Mouse (Mus musculus): Measurements from ENCODE around the gene Plagl2. TPM values are rescaled to one million over a fixed set of nuclear protein-coding genes. Genes with fewer than 3 reads are reported as not detected.
A peak's percentile ranks its signal among the peaks of the same experiment; 100 is the strongest.
"Not testable (repeated sequence)": the region's sequence is repeated elsewhere in the genome, so short reads cannot be mapped to it uniquely, and the experiment has no call there.

The Plagl2 gene
- polyA plus RNA-seq, 1 experiment from 2014 or later, result 6.8 TPM

DNA sequence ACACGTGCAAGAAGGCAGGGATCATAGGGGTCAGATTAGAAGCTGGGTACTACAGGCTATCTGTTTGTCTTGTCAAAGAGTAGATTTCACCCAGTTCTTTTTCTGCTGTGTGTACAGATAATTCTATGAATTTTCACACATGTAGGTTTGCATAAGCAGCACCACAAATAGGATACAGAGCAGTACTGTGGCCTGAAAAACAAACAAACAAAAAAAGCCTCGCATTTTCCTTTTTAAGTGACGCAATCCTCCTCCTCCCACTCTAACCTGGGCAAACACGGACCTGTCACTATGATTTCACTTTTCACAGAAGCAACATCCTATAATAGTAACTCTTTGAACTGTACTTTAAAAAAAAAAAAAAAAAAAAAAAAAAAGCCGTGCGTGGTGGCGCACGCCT lies 35.2 kb upstream of the Plagl2 start:
- 83% methylated on average over 8 of the region's 8 CpGs for WGBS
- no peak for TF ChIP-seq CTCF (IDR thresholded peaks at IDR 0.05)
- TF ChIP-seq EP300 (IDR thresholded peaks at IDR 0.05), result no peak
- H3K27me3 ChIP-seq (replicated peaks; ENCODE audit: insufficient read depth, low read length), result no peaks in the 10 kb centered on the region
- ATAC-seq, result no peak
- no peaks in the 10 kb centered on the region for H3K9me3 ChIP-seq (ENCODE audit: low read length)
- H3K4me3 ChIP-seq (ENCODE audit: low read depth, low read length), result no peak overlapping the region
- no peak overlapping the region for H3K9ac ChIP-seq (replicated peaks; ENCODE audit: low read depth)
- no peak overlapping the region for H3K27ac ChIP-seq (ENCODE audit: low read length)
- DNase-seq (ENCODE audit: low spot score), result no peak
- H3K4me2 ChIP-seq (replicated peaks; ENCODE audit: low read depth, low read length), result no peak overlapping the region
- H3K4me1 ChIP-seq (ENCODE audit: insufficient read depth, low read depth, low read length), result no peaks in the 10 kb centered on the region
- no peaks in the 10 kb centered on the region for H3K36me3 ChIP-seq (ENCODE audit: insufficient read depth, low read length)

DNA sequence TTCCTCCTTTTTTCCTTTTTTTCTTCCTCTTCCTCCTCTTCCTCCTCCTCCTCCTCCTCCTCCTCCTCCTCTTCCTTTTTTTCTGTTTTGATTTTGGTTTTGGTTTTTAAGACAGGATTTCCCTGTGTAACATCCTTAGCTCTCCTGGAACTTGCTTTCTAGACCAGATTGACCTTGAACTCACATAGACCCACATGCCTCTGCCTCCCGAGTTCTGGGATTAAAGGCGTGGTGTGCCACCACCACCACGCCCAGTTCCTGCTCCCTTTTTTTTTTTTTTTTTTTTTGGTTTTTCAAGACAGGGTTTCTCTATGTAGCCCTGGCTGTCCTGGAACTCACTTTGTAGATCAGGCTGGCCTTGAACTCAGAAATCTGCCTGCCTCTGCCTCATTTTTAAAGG lies 34.4 kb upstream of the Plagl2 start:
- not testable (repeated sequence) for H3K4me2 ChIP-seq (replicated peaks; ENCODE audit: low read depth, low read length); H3K36me3 ChIP-seq (ENCODE audit: insufficient read depth, low read length); H3K9me3 ChIP-seq (ENCODE audit: low read length); H3K4me3 ChIP-seq (ENCODE audit: low read depth, low read length); H3K9ac ChIP-seq (replicated peaks; ENCODE audit: low read depth); DNase-seq (ENCODE audit: low spot score); ATAC-seq; H3K4me1 ChIP-seq (ENCODE audit: insufficient read depth, low read depth, low read length); H3K27ac ChIP-seq (ENCODE audit: low read length); H3K27me3 ChIP-seq (replicated peaks; ENCODE audit: insufficient read depth, low read length)
- WGBS, result 67% methylated on average over 3 of the region's 3 CpGs

DNA sequence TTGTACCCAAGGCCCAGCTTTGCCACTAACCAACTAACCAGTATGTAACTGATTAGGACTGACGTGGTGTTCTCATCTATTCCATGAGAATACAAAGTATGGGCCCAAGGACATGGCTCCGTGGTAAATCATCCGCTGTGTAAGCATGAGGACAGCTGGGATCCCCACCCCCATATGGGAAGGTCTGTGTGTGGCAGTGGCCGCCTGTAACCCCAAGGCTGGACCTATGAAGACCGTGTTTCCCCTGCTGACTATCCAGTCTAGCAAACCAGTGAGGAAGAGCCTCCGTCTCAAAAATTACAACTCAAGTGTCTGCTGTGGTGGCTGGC lies 33.7 kb upstream of the Plagl2 start:
- TF ChIP-seq EP300 (IDR thresholded peaks at IDR 0.05) (no peak), CTCF (IDR thresholded peaks at IDR 0.05) (no peak)
- no peak overlapping the region for H3K4me2 ChIP-seq (replicated peaks; ENCODE audit: low read depth, low read length)
- H3K4me3 ChIP-seq (ENCODE audit: low read depth, low read length), result no peak overlapping the region
- no peaks in the 10 kb centered on the region for H3K27me3 ChIP-seq (replicated peaks; ENCODE audit: insufficient read depth, low read length)
- no peak overlapping the region for H3K9ac ChIP-seq (replicated peaks; ENCODE audit: low read depth)
- H3K36me3 ChIP-seq (ENCODE audit: insufficient read depth, low read length), result no peaks in the 10 kb centered on the region
- 75% methylated on average over 6 of the region's 6 CpGs for WGBS
- DNase-seq (ENCODE audit: low spot score) (no peak), ATAC-seq (no peak)
- no peak overlapping the region for H3K27ac ChIP-seq (ENCODE audit: low read length)
- no peaks in the 10 kb centered on the region for H3K4me1 ChIP-seq (ENCODE audit: insufficient read depth, low read depth, low read length)
- no peaks in the 10 kb centered on the region for H3K9me3 ChIP-seq (ENCODE audit: low read length)

DNA sequence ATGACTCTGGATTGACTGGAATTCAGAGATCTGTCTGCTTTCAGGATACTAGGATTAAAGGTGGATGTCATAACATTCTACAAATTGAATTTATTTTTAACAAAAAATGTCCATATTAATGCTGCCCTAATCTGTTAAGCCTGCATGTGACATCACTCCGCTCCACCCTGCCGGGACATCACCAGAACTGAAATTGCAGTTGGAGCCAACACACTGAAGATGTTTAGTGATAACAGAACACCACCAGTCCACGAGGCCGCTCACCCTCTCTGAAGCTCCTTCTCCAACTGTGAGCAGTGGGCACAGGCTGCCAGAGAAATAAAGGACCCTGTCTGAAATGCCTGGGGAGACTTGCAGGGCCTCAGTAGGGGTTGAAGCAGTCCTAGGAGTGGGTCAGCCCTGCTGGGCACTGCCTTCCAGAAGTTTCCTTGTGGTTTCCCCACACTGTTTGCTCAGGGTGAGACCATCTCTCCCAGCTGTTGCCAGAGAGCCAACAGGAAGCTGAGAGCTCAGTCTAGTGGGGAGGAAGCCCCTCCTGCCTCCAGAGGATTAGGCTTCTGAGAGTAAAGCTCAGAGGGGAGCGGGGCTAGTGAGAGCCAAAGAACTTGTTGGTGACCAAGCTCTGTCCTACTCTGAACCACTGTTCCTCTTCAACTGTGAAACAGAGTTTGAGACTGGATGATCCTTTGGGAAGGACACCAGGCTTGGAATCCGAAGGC lies 33.1 kb upstream of the Plagl2 start:
- H3K9me3 ChIP-seq (ENCODE audit: low read length); H3K36me3 ChIP-seq (ENCODE audit: insufficient read depth, low read length); H3K4me3 ChIP-seq (ENCODE audit: low read depth, low read length); DNase-seq (ENCODE audit: low spot score); H3K27me3 ChIP-seq (replicated peaks; ENCODE audit: insufficient read depth, low read length); H3K4me1 ChIP-seq (ENCODE audit: insufficient read depth, low read depth, low read length); H3K4me2 ChIP-seq (replicated peaks; ENCODE audit: low read depth, low read length); H3K27ac ChIP-seq (ENCODE audit: low read length); H3K9ac ChIP-seq (replicated peaks; ENCODE audit: low read depth): not testable (repeated sequence)
- ATAC-seq, result peak; percentile 74
- 58% methylated on average over 6 of the region's 6 CpGs for WGBS

- ATAC-seq, result peak; percentile 83
- DNase-seq (ENCODE audit: low spot score); H3K4me2 ChIP-seq (replicated peaks; ENCODE audit: low read depth, low read length); H3K9me3 ChIP-seq (ENCODE audit: low read length); H3K27me3 ChIP-seq (replicated peaks; ENCODE audit: insufficient read depth, low read length); H3K36me3 ChIP-seq (ENCODE audit: insufficient read depth, low read length); H3K4me3 ChIP-seq (ENCODE audit: low read depth, low read length); H3K27ac ChIP-seq (ENCODE audit: low read length); H3K4me1 ChIP-seq (ENCODE audit: insufficient read depth, low read depth, low read length); H3K9ac ChIP-seq (replicated peaks; ENCODE audit: low read depth): not testable (repeated sequence)
- 48% methylated on average over 8 of the region's 8 CpGs for WGBS
Measured at GRCm38 (mm10) chr2:153270231-153270915, 29.1 kb upstream of the Plagl2 start.

DNA sequence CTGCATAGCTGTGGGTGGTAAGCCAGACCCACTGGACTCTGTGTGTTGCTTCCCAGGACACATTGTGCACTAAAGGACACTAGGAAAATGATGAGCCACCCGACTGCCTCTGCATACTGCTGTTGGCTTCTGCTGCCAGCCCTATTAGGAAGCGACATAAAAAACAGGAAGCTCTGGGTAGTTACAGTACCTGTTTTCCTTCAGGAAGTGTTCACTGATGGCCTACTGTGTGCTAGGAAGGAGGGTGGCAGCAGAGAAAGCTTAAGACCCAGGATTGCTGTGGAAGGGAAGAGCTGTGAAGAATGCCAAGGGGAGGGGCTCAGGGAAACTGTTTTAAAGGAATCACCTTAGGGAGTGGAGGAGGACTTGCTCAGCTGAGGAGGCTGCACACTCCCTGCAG lies 26.1 kb upstream of the Plagl2 start:
- no peak for ATAC-seq
- 73% methylated on average over 2 of the region's 2 CpGs for WGBS
- H3K4me3 ChIP-seq (ENCODE audit: low read depth, low read length), result no peak overlapping the region
- H3K36me3 ChIP-seq (ENCODE audit: insufficient read depth, low read length), result peaks cover 6% of the 10 kb centered on the region; the same call in 1 of the 2 replicates
- H3K4me1 ChIP-seq (ENCODE audit: insufficient read depth, low read depth, low read length), result no peaks in the 10 kb centered on the region
- H3K27ac ChIP-seq (ENCODE audit: low read length), result no peak overlapping the region
- H3K4me2 ChIP-seq (replicated peaks; ENCODE audit: low read depth, low read length), result no peak overlapping the region
- TF ChIP-seq CTCF (IDR thresholded peaks at IDR 0.05) (no peak), EP300 (IDR thresholded peaks at IDR 0.05) (no peak)
- no peaks in the 10 kb centered on the region for H3K9me3 ChIP-seq (ENCODE audit: low read length)
- no peak overlapping the region for H3K9ac ChIP-seq (replicated peaks; ENCODE audit: low read depth)
- H3K27me3 ChIP-seq (replicated peaks; ENCODE audit: insufficient read depth, low read length), result no peaks in the 10 kb centered on the region
- DNase-seq (ENCODE audit: low spot score), result no peak
